Mouse (Mus musculus): Measurements from ENCODE around the gene Aacs. TPM values are rescaled to one million over a fixed set of nuclear protein-coding genes. Genes with fewer than 3 reads are reported as not detected.

The Aacs gene
- polyA plus RNA-seq (2012; rRNA removed; ENCODE audit: low replicate concordance) = 29.0 and 42.2 TPM in 2 replicates

GRCm38 (mm10) chr5:125475601-125476285, at the start of gene Aacs:
Gene Aacs (plus strand): TSS chr5:125475814.

GRCm38 (mm10) chr5:125433793-125434337, 41.7 kb upstream of the Aacs start, which contains the start of gene Dhx37:
Gene Dhx37 (minus strand): TSS chr5:125434121.

GRCm38 (mm10) chr5:125441234-125442114, 34.1 kb upstream of the Aacs start, which contains the start of gene Bri3bp:
Gene Bri3bp (plus strand): TSS chr5:125441568.

GRCm38 (mm10) chr5:125531634-125532033, 56.0 kb downstream of the Aacs start, which contains the start of gene Tmem132b:
Gene Tmem132b (plus strand): TSS chr5:125531774.

Other genes with a start within 250 kb of the Aacs start
- 24.1 and 88.9 TPM in 2 replicates for gene Scarb1, start 134.7 kb upstream of the Aacs start, polyA plus RNA-seq (2012; rRNA removed; ENCODE audit: low replicate concordance)
- gene Gm10382, start 86.5 kb upstream of the Aacs start, polyA plus RNA-seq (2012; rRNA removed; ENCODE audit: low replicate concordance) = 0.33 and 0.56 TPM in 2 replicates
- gene Ubc, start 85.6 kb upstream of the Aacs start, polyA plus RNA-seq (2012; rRNA removed; ENCODE audit: low replicate concordance) = 305 and 341 TPM in 2 replicates
- gene Dhx37, start 41.7 kb upstream of the Aacs start, polyA plus RNA-seq (2012; rRNA removed; ENCODE audit: low replicate concordance) = 10.1 and 19.0 TPM in 2 replicates
- 35.6 and 40.5 TPM in 2 replicates for gene Bri3bp, start 34.2 kb upstream of the Aacs start, polyA plus RNA-seq (2012; rRNA removed; ENCODE audit: low replicate concordance)
- gene Tmem132b, start 56.0 kb downstream of the Aacs start, polyA plus RNA-seq (2012; rRNA removed; ENCODE audit: low replicate concordance) = 0.23 TPM in 1 of 2 replicates, not detected in the other

Data from duodenum, adult 2 months (tissue).